Mouse (Mus musculus) neutrophil, adult 65 days (primary cell): ENCODE results near the gene Olfr1026. TPM values are rescaled to one million over a fixed set of nuclear protein-coding genes. Genes with fewer than 3 reads are reported as not detected.

ENCODE experiments used
- total RNA-seq: library from RNA; stranded (reverse); gene quantifications from 2 replicates; pipeline ENCODE4 v1.2.4, GENCODE M21; 2023

The Olfr1026 gene
- total RNA-seq: not detected in 2 replicates

DNA sequence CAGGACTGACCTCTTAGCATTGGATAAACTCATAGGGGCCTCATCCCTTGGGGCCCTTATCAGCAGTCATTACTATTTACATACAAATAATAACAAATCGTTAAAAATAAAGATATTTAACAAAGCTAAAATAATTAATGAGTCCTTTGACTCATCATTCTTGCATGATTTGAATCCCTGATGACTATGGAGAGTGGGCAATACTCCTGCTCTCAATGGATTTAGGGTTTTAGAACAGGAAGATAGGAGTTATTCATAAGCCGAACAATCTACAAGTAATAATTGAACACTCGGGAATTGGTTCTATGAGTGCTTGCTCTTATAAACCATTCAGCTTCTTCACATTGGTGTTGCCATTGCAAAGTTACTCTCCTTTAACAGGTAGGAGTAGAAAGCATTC, at the start of gene Olfr1026:
Olfr1026 (plus strand) TSS at position 301 of the 400 bp plus-strand sequence.

DNA sequence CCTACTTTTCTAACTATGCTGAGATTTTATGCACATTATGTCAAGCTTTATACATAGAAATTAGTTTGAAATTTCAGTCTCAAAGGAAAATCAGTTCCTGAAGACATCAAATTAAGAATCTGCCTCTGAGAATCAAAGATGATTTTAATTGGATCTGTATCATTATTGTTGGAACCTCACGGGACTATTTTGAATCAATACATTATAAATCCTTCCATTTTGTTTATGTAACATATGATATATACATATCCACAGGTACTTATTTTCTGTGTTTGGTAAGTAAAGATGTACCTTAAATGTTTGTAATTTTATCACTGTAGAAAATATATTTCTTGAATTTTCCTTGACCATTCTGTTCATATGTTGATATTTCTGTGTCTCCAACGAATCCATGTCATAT, 36.0 kb upstream of the Olfr1026 start, which contains the start of gene Olfr1023:
Olfr1023 (plus strand) TSS at position 301 of the 400 bp plus-strand sequence.

DNA sequence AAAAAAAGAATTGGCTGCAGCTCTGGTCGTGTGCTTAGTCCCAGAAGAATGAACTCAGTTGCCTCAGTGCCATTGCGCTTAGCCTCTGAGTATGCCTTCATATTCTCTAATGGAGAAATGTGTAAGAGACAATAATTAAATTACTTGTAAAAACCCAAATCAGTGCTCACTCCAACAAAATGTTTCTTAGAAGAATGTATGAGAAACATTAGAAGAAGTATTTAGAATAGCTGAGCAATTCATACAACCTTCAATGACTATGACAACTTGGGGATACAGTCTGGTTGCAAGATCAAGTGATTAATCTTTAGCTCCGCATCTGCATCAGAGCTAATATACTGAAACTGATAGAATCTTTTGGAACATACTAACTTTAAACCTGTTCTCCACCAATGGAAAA, 16.4 kb upstream of the Olfr1026 start, which contains the start of gene Olfr1024:
Olfr1024 (minus strand) TSS at position 101 of the 400 bp plus-strand sequence.

DNA sequence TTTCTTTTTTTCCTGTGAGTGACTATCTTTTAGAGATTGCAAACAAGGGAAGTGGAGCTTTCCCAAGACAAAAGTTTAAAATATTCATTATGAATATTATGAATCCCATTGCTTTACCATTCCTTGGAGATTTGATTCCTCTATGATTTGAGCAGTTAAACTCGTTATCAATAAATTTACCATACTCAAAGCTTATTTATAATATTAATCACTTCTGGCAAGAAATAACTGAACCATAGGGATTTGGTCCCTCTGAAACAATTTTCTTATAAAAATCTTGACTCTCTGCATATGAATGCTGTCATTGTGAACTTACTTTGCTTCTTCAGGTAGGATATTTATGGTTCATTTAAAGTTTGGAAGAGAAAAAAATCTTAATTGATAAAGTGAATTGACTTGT, 6.5 kb upstream of the Olfr1026 start, which contains the start of gene Olfr1025-ps1:
Olfr1025-ps1 (plus strand) TSS at position 301 of the 400 bp plus-strand sequence.

DNA sequence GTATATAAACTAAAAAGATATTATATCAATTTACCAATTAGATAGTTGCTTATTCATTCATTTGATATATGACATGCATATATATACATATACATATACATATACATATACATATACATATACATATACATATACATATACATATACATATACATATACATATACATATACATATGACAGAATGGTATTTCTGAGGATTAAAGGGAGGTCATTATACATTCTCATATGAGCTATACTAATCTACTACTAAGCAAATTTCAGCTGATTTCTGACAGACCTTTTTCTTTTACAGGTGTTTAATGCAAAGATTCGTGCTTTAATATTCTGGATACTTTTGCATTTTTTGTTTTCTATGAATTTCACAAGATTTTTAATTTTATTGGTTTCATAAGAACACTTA, 28.8 kb downstream of the Olfr1026 start, which contains the start of gene Olfr1028:
Olfr1028 (plus strand) TSS at position 301 of the 400 bp plus-strand sequence.

DNA sequence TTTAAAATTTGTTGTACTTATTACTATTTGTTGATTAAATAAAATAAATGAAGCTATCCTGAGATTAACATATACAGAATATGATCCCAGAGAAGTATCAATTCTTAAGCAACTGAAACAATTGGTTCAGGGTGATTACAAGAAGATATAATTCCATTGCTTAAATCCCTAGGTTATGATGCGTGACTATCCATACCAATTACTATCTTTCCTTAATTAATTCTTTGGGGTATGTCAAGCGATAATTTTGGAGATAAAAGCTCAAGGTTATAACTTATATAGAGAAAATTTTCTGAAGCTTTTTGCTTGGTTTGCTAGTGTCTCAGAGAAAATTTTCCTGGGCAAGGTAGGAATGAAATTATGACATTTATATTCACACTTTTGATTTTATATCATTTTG, 52.2 kb downstream of the Olfr1026 start, which contains the start of gene Olfr1029:
Olfr1029 (plus strand) TSS at position 301 of the 400 bp plus-strand sequence.

Other genes starting within 250 kb of the Olfr1026 start
- not detected in 2 replicates for gene Olfr1006, start 242.8 kb upstream of the Olfr1026 start, total RNA-seq
- gene Olfr1008, start 232.1 kb upstream of the Olfr1026 start, total RNA-seq: not detected in 2 replicates
- not detected in 2 replicates for gene Olfr1009, start 206.1 kb upstream of the Olfr1026 start, total RNA-seq
- gene Olfr1012, start 158.8 kb upstream of the Olfr1026 start, total RNA-seq: not detected in 2 replicates
- gene Olfr1013, start 154.5 kb upstream of the Olfr1026 start, total RNA-seq: not detected in 2 replicates
- gene Olfr1014, start 148.8 kb upstream of the Olfr1026 start, total RNA-seq: not detected in 2 replicates
- gene Olfr1015, start 139.5 kb upstream of the Olfr1026 start, total RNA-seq: not detected in 2 replicates
- gene Olfr1016, start 119.0 kb upstream of the Olfr1026 start, total RNA-seq: not detected in 2 replicates
- not detected in 2 replicates for gene Olfr1018, start 103.1 kb upstream of the Olfr1026 start, total RNA-seq
- gene Olfr1019, start 76.1 kb upstream of the Olfr1026 start, total RNA-seq: not detected in 2 replicates
- gene Olfr1020, start 74.5 kb upstream of the Olfr1026 start, total RNA-seq: not detected in 2 replicates
- not detected in 2 replicates for gene Olfr1022, start 53.0 kb upstream of the Olfr1026 start, total RNA-seq
- not detected in 2 replicates for gene Olfr1023, start 35.9 kb upstream of the Olfr1026 start, total RNA-seq
- gene Olfr1024, start 16.5 kb upstream of the Olfr1026 start, total RNA-seq: not detected in 2 replicates
- not detected in 2 replicates for gene Olfr1025-ps1, start 6.4 kb upstream of the Olfr1026 start, total RNA-seq
- gene Olfr1028, start 28.9 kb downstream of the Olfr1026 start, total RNA-seq: 0.13 TPM in 1 of 2 replicates, not detected in the other
- not detected in 2 replicates for gene Olfr1029, start 52.3 kb downstream of the Olfr1026 start, total RNA-seq
- gene Olfr1030, start 57.7 kb downstream of the Olfr1026 start, total RNA-seq: not detected in 2 replicates
- gene Olfr1031, start 68.7 kb downstream of the Olfr1026 start, total RNA-seq: not detected in 2 replicates
- gene Olfr1032, start 84.0 kb downstream of the Olfr1026 start, total RNA-seq: not detected in 2 replicates
- gene Olfr1033, start 99.1 kb downstream of the Olfr1026 start, total RNA-seq: not detected in 2 replicates
- not detected in 2 replicates for gene Olfr1034, start 124.3 kb downstream of the Olfr1026 start, total RNA-seq
- gene Olfr1036, start 152.4 kb downstream of the Olfr1026 start, total RNA-seq: not detected in 2 replicates
- not detected in 2 replicates for gene Olfr1037, start 165.8 kb downstream of the Olfr1026 start, total RNA-seq
- gene Olfr1039, start 214.4 kb downstream of the Olfr1026 start, total RNA-seq: not detected in 2 replicates
- gene Olfr1040, start 225.2 kb downstream of the Olfr1026 start, total RNA-seq: not detected in 2 replicates
- not detected in 2 replicates for gene Olfr1042, start 240.3 kb downstream of the Olfr1026 start, total RNA-seq
- not detected in 2 replicates for gene Olfr1043, start 246.0 kb downstream of the Olfr1026 start, total RNA-seq